Mouse (Mus musculus) testis, adult 2 months (tissue): ENCODE results near the gene Elavl3.

Experiments
- CTCF ChIP-seq: fragments of 200-500 bp; IDR thresholded peaks from 2 replicates; pipeline ENCODE4 v1.5.1; 2012; ENCODE audit warnings: low read depth, mild to moderate bottlenecking, inconsistent platforms, low read length, moderate library complexity; ENCODE audit not compliant: control insufficient read depth, insufficient read depth, insufficient replicate concordance
- POLR2A ChIP-seq: fragments of 200-500 bp; IDR thresholded peaks from 2 replicates; pipeline ENCODE4 v1.6.1; 2012; ENCODE audit warnings: low read depth, mild to moderate bottlenecking, inconsistent platforms, low read length, moderate library complexity; ENCODE audit not compliant: control insufficient read depth

DNA sequence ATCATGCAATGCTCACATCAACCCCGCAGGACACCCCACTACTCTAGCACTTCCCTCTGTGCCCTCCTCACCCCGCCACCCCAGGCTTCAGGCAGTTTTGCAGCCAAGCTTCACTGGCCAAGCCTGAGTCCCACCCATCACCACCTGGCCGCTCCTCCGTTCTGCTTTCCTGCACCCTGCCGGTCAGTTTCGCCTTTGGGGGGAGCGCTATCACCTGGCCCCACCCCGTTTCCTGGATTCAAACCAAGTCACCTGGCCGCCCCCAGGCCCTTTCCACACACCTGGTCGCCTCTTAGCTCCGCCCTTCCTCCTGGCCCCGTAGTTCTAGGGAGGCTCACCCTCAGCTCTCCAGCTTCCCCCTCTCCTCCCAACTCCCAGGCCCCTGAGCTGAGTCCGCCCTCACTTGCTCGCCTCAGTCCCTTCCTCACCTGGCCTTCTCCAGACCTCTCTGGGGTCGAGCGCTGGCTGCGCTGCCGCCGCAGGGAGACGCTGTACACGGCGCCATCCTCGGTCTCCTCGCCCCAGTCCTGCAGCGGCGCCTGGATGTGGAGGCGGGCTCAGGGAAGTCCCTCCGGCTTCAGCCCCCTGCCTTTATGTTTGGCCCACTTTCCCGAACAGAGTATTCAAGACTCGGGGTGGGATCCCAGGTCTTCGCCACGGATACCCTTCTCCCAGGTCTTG, 63.3 kb downstream of the Elavl3 start:
- no peak for TF ChIP-seq CTCF
- no peak for TF ChIP-seq POLR2A
